Mouse (Mus musculus) heart, postnatal 14 days (tissue): ENCODE measurements around the gene Gins1. TPM values are rescaled to one million over a fixed set of nuclear protein-coding genes. Genes with fewer than 3 reads are reported as not detected.
A peak's percentile ranks its signal among the peaks of the same experiment; 100 is the strongest.
"Not testable (repeated sequence)": the region's sequence is repeated elsewhere in the genome, so short reads cannot be mapped to it uniquely, and the experiment has no call there.

ENCODE experiments used
- DNase-seq, 2 experiments: peaks; one replicate each; pipeline ENCODE4 v3.0.0; 2021 to 2022
- intact Hi-C: fragments of 180-260 bp; cut with DNase I; formaldehyde crosslinking; loops from one replicate; pipeline ENCODE4 v1.15.1; 2025
- total RNA-seq, 2 experiments: library from RNA; stranded (reverse); gene quantifications; 2 replicates each; pipeline ENCODE4 v1.2.3; 2021

The Gins1 gene
- total RNA-seq, 2 experiments from 2014 or later, result 2.7 TPM

- DNase-seq, intact Hi-C loops: not testable (repeated sequence)
These were observed 3.7 kb downstream of the Gins1 start for GRCm38 (mm10) chr2:150908881-150909280.

DNA sequence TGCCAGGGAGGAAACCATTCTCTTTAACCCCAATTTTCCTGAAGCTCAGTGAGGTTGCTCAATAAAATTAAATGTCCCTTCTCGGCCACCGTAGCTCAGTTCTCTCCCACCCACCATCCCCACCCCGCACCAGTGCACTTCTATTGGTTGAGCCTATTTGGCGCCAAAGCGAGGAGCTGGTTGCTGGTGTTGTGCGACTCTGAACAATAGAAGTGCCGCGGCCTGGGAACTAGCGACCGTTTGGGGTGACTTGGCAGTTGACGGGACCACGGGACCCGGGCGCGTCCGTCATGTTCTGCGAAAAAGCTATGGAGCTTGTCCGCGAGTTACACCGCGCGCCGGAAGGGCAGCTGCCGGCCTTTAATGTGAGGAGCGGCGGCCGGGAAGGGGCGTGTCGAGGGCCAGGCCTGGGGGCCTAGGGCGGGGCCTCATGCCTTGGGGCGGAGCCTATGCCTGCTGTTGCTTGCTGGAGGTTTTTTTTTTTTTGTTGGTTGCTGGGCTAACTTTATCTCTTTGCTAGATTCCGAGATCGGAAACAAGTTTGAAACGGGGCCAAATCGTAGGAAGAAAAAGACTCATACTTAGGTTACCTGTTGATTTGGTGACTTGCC lies 4.3 kb downstream of the Gins1 start:
- intact Hi-C loops, result no loop called here
- peak; percentile 94 for DNase-seq

DNA sequence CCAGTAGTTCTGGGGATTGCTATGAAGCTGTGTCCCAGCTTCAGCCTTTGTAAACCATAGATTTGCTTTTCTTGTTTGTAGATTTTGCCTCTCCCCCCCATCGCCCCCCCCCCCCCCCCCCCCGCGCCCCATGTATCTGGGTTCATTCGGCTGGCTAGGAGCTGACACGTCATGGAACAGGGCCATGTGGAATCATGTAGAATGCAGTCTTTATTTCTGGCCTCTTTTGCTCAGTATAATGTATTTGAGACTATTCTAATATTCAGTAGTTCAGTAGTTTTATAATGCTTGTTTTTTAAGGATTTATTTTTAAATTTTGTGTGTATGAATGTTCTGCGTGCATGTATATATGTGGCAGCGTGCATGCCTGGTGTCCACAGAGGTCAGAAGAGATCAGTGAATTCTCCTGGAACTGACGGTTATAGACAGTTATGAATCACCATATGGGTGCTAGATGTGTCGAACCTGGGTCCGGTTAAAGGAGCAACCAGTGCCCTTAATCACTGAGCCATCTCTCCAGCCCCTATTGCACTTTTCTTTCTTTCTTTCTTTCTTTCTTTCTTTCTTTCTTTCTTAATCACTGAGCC lies 5.2 kb downstream of the Gins1 start:
- intact Hi-C loops, result no loop called here
- no peak for DNase-seq

DNA sequence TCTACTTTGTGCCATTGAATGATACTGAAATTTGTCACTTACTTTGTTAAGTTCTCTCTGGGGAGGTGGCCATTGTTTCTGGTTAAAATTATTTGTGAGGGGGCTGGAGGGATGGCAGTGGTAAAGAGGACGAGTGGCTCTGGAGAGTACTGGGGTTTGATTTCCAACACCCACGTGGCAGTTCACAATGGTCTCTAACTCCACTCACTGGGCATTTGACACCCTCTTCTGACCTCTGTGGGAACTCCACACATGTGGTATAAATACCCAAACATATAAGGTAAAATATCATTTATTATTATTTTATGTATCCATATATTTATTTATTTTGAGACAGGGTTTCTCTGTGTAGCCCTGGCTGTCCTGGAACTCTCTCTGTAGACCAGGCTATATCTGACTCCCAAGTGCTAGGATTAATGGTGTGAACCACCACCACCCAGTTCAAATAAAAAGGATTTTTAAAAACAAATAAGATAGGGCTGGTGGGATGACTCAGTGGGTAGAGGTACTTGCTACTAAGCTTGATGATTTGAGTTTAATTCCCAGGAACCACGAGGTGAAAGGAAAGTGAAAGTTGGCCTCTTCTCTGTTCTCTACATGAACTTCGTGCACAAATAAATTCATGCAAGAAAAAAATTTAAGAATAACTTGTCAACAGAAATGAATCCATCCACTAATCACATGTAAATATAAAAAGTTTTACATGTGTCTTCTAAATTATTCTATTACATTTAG lies 9.7 kb downstream of the Gins1 start:
- no peak for DNase-seq
- intact Hi-C loops, result no loop called here

DNA sequence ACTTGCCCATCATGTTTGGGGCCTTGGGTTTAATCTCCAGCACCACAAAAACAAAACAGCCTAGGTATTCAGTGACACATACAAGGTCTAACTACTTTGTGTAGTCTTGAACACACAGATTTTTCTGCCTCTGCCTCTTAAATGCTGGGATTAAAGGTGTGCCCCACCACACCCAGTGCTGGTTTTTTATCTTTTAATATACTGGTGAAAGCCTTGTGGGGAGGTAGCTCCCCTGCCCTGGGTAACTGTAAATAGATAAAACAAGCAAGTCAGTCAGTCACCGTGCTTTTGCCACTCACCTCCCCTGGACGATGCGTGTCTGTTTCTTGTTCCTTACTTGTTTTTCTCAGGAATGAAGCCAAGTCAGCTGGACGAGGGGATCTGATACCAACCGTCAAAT lies 10.6 kb downstream of the Gins1 start:
- intact Hi-C loops, result no loop called here
- DNase-seq, result no peak

GRCm38 (mm10) chr2:150918720-150919119 lies 13.5 kb downstream of the Gins1 start:
- intact Hi-C loops, result no loop called here
- DNase-seq, result no peak

DNA sequence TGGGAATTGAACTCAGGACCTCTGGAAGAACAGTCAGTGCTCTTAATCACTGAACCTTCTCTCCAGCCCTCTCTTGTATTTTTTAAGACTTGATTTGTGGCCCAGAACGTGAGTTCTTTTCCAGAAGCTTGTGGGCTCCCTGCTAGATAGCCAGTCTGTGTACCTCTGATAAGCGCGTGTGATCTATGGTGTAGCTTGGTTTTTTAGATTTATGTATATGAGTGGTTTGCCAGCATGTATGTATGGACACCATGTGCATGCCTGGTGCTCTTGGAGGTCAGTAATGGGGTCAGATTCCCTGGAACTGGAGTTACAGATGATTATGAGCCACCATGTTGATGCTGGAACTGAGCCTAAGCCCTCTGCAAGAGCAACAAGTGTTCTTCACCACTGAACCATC lies 15.3 kb downstream of the Gins1 start:
- DNase-seq, result no peak
- intact Hi-C loops, result no loop called here

GRCm38 (mm10) chr2:150921697-150922096 lies 16.5 kb downstream of the Gins1 start:
- intact Hi-C loops, result no loop called here
- no peak for DNase-seq

GRCm38 (mm10) chr2:150922165-150922564 lies 17.0 kb downstream of the Gins1 start:
- no peak for DNase-seq
- intact Hi-C loops, result no loop called here

- no peak for DNase-seq
- intact Hi-C loops, result no loop called here
These were observed 17.8 kb downstream of the Gins1 start for GRCm38 (mm10) chr2:150923026-150923425.

DNA sequence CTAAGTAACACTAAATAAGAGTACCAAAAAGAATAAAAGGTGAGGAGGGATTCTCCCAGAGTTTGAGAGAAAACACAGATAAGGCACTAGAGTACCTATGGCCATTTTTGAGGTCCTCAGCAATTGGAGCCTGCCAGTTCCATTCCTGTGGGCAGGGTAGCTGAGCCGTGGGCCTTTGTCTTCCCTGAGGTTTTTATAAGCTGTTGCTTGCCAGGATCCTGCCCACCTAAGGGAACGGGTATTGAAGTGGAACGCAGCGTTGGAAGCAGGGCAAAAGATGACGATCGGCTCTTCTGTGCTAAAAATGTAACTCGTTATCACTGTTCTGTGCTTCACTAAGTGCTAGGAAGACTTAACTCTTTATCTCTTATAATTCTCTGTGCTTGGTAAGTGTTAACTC lies 18.3 kb downstream of the Gins1 start:
- intact Hi-C loops, result no loop called here
- no peak for DNase-seq

DNA sequence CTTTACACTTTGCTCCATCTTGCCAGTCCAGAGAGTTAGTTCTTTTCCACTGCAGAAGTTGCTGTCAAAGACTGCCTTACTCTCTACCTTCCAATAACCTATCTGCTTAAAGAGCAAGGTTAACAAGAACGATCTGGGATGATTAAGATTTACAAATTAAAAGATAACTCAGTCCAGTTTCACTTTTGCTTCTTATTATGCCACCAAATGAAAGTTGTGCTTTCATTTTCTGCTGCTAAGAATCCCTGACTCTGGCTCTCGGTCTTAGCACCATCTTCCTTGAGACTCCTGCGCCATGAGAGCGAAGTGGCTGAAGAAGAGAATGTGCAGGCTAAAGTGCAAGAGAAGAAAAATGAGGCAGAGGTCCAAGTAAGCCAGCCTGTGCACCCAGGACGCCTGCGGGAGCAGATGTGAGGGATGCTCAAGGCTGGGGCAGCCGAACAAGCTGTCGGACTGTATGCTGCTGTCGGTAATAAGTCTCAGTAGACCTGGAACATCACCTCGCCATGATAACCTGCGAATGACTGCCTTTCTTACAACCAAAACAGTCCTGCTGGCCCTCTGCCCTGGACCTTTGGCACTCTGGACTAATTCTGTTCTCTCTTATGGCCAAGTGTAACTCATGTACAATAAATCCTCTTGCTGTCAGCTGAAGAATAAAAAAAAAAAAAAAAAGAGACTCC lies 22.0 kb downstream of the Gins1 start:
- DNase-seq, result no peak
- intact Hi-C loops, result no loop called here

DNA sequence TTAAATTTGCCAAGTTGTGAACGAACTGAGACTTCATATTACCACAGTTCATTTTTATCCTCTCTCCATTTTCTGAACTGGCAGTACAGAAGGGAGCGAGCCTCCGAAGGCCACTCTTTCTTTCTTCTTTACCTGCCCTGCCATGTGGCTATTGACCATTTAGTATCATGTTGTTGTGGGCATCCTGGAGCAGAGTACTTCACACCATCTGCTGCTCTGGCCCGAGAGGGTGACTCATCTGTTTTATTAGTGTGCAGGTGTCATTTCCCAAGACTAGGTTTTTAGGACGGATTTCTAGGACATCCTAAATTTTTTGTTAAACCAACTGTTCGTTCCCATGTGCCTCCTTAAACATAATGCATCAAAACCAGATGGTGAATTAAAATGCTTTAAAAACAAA lies 24.0 kb downstream of the Gins1 start:
- intact Hi-C loops, result no loop called here
- no peak for DNase-seq

GRCm38 (mm10) chr2:150930806-150931205 lies 25.6 kb downstream of the Gins1 start:
- no peak for DNase-seq
- intact Hi-C loops, result no loop called here

GRCm38 (mm10) chr2:150933482-150933881 lies 28.3 kb downstream of the Gins1 start:
- DNase-seq, result no peak
- intact Hi-C loops, result no loop called here

DNA sequence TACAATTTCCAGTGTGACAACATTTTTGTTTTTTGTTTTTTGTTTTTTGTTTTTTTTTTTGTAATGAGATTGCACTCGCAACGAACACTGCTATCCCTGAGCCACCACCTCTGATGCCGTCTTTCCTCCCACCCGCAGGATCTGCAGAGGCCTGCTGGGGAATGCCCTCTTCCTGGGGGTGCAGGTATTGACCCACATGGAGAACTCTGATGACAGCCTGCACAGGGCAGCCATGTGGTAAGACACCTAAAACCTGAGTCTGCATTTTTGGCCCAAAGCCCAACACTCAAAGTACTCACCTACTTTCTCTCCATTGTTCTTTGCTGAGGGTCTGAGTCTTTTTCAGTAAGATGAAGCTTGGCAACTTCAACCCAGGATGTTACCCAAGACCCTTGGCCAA lies 29.5 kb downstream of the Gins1 start:
- DNase-seq, result no peak
- intact Hi-C loops, result no loop called here

DNA sequence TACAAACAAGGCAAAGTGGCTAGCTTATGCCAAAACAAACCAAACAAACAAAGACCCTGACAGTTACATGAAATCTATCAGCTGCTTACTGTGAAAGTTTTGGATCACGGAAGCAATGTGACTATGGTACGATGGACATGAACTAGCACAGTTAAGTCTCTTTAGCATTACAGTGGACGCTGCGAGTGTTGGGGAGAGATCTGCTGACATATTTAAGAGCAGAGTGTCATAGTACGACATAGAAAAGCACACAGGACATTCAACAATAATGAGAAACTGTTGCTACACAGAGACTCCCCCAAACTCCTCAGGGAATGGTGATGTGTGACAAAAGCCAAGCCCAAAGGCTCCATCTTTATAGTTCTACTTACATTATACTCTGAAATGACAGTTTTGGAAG lies 38.8 kb downstream of the Gins1 start:
- DNase-seq, result no peak
- intact Hi-C loops, result no loop called here

- intact Hi-C loops, DNase-seq: not testable (repeated sequence)
These were observed 42.1 kb downstream of the Gins1 start for GRCm38 (mm10) chr2:150947341-150947740.

GRCm38 (mm10) chr2:150947880-150948611 lies 42.8 kb downstream of the Gins1 start:
- intact Hi-C loops, DNase-seq: not testable (repeated sequence)

GRCm38 (mm10) chr2:150948786-150949185 lies 43.6 kb downstream of the Gins1 start:
- intact Hi-C loops, result no loop called here
- no peak for DNase-seq

GRCm38 (mm10) chr2:150949652-150950051 lies 44.5 kb downstream of the Gins1 start:
- intact Hi-C loops, result no loop called here
- no peak for DNase-seq
